Mouse (Mus musculus) heart, adult 18-20 months (tissue): ENCODE measurements around the gene Memo1. TPM values are rescaled to one million over a fixed set of nuclear protein-coding genes. Genes with fewer than 3 reads are reported as not detected.

Experiments
- total RNA-seq, 2 experiments: library from RNA; stranded (reverse); gene quantifications; 2 replicates each; pipeline ENCODE4 v1.2.3; 2021

Memo1 gene
- total RNA-seq, 2 experiments from 2014 or later = 57.4 to 63.2 TPM

Other genes with a start within 250 kb of the Memo1 start
- gene Srd5a2, start 247.6 kb downstream of the Memo1 start, total RNA-seq = not detected
- gene Dpy30, start 28.4 kb upstream of the Memo1 start, total RNA-seq = 10 to 100 TPM; 36.5 to 48.4 TPM
- gene Spast, start 43.5 kb upstream of the Memo1 start, total RNA-seq = 10 to 100 TPM; 29.9 to 32.4 TPM
- 1 to 10 TPM; 6.6 to 7.7 TPM for gene Slc30a6, start 100.1 kb upstream of the Memo1 start, total RNA-seq
- gene Nlrc4, start 163.6 kb upstream of the Memo1 start, total RNA-seq = under 1 TPM; 0.22 to 0.36 TPM
- 10 to 100 TPM; 71.6 to 77.8 TPM for gene Yipf4, start 194.0 kb upstream of the Memo1 start, total RNA-seq
- 10 to 100 TPM; 62.2 to 72.5 TPM for gene Birc6, start 232.8 kb upstream of the Memo1 start, total RNA-seq